Mouse (Mus musculus): ENCODE data around the gene Mkrn2. TPM values are rescaled to one million over a fixed set of nuclear protein-coding genes. Genes with fewer than 3 reads are reported as not detected.
"Not testable (repeated sequence)": the region's sequence is repeated elsewhere in the genome, so short reads cannot be mapped to it uniquely, and the experiment has no call there.

Gene Mkrn2
- total RNA-seq, 2 experiments from 2014 or later = 32.2 to 44.4 TPM

DNA sequence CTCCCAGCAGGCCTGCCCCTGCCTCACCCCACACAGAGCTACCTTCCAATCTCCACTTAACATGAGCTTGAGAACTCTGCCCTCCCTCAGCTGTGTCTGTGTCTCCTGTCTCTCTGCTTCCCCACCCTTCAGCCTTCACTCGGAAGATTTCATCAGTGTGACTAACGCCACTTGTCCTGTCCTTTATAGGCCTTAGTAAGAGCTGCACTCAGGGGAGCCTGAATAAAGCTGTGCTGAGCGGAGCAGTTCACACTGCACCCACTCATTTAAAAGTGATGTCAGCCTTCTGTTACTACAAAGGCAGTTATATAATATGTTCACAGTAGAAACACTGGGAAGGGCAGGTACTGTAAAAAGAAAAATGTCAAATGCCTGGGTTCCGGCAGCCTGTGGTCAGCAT, 5.7 kb downstream of the Mkrn2 start:
- no peak for DNase-seq (ENCODE audit: low spot score in 2 of 2)

DNA sequence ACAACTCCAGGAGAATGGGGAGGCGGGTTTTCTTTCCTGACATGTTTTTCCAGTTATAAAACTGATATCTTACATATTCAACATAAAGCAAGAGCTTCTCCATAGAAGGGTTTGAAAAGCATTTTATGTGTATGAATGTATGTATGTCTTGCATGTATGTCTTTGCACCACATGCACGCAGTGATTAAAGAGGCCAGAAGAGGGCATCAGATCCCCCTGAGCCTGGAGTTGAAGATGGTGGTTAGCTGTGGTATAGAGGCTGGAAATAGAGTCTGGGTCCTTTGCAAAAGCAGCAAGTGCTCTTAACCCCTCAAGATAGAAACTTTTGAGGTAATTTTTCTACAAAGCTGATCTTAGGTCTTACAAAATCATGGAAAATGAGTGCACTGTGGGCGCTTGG, 7.4 kb downstream of the Mkrn2 start:
- no peak for DNase-seq (ENCODE audit: low spot score in 2 of 2)

DNA sequence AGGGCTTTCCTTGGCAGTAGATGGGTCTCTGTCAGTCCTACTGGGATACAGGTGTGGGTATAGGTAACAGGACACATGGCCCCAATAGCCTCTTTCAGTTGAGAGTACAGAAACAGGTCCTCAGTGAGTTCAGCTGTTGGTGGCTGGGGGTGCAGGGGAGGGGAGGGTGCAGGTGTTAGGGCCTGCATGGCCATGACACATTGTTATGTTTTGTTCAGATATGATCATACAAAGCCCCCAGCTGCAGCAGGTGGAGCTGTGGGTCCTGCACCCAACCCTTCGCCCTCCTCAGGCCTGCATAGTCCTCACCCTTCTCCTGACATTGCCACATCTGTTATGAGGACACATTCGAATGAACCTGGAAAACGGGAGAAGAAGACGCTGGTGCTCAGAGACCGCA, 8.6 kb downstream of the Mkrn2 start:
- DNase-seq (ENCODE audit: low spot score in 2 of 2) = no peak

DNA sequence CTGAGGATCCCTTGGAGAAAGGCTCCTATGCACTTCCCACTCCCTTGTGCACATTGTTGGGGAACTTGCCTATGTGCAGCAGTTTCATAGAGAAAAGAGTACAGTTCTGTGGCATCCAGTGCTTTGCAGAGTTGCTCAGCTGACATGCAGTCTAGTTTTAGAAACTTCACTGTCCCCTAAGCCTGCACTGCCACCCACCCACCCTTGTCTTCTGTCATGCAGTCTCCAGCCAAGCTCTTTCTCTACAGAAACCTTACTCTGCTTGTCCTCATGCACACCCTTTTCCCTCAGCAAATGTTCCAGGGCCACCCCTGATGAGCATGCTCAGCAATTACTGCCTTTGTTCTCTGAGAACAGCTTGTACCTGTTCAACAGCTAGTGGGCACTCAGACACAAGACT, 12.1 kb downstream of the Mkrn2 start:
- DNase-seq (ENCODE audit: low spot score in 2 of 2) = no peak

DNA sequence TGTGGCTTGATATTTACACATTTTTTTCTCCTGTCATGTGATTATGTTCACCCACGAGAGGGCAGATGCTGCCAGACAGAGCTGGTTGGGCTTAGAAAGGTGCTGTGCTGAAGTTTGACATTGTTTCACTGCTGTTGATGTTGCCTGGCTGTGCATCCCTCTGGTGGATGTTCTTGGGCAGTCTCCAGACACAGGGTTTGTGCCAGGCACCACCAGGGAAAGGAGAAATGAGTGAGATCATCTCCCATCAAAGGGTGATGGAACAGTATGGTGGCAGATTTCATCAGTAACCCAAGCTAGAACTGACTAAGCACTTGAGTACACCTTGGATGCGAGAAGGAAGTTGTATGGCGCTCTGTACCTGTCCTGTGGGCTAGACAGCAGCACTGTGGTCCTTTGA, 14.3 kb downstream of the Mkrn2 start:
- no peak for DNase-seq (ENCODE audit: low spot score in 2 of 2)

DNA sequence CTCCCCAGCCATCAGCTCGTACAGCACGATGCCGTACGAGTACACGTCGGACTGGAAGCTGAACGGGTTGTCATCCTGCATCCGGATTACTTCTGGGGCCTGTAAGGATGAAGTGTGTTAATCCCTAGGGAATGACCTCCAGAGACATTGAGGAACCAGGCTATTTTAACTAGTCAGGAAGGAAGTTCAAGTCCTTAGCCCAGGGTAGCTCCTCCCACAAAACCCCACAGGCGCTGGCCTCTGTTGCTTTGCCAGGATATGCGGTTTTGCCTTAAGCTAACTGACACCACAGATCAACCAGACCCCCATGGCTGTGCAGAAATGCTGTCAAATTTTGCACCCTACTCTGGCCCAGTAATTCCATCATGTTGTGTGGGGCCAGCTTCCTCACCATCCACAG, 18.1 kb downstream of the Mkrn2 start:
- DNase-seq (ENCODE audit: low spot score in 2 of 2) = no peak

DNA sequence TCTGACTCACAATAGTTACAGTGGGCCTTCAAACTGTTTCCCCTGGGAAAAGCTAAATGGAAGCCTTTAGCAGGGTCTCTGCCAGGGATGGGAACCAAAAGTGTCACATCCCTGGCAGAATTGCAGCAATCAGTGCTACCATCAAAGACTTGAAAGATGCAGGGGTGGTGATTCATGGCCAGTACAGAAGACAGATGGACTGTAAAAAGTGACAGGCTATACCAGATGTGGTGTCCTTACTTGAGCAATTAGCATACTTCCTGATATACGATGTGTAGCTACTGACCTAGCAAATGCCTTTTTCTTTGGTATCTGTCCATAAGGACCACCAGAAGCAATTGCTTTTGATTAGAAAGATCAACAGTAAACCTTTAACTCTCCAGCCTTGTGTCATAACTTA, 19.2 kb downstream of the Mkrn2 start:
- no peak for DNase-seq (ENCODE audit: low spot score in 2 of 2)

DNA sequence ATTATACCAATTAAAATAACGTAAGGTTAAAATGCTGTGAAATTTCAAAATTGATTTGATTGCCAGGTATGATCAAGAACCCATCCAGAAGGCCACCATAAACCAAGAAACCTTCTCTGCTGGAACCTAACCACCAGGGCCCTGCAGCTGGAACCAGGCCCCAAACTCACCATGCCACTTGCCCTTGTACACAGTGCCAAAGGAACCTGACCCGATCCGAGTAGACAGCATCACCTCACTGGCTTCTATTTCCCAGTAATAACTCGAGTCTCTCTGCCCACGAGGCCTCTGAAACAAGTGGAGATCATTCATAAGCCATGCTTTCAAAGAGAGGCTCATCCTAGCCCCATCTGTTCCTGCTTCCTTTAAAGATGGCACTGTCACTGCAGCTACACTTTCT, 24.4 kb downstream of the Mkrn2 start:
- DNase-seq (ENCODE audit: low spot score in 2 of 2) = no peak

DNA sequence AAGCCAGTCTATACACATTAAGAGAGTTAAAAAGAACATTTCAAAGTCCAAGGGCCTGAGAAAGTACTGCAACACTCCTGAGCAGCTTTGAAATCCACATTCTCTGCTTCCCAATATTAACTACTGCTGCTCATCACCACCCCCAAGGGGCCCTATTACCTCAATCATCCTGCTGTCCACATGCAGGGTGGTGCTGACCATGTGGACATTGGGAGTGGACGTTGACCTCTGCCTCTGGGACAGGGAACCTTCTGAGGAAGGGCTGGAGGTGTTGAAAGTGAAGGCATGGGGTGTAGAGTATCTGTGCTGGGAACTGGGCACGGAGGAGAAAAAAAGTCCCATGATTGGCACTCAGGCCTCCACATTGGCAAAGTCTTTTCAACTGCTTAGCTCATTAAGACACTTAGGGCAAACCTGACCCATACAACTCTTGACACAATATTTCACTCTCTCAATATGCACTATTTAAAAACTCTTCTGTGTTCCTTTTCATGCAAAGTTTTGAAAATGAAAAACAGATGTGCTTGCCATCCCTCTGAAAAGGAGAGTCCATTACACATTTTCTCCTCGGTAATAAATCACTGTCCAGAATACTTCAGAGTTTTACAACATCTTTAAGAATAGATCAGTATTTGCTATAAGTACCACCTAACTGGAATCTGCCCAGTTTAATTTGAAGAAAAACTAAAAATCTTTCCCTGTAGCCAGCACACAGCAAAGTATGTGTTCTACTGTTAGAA, 29.5 kb downstream of the Mkrn2 start:
- DNase-seq (ENCODE audit: low spot score in 2 of 2) = no peak

DNA sequence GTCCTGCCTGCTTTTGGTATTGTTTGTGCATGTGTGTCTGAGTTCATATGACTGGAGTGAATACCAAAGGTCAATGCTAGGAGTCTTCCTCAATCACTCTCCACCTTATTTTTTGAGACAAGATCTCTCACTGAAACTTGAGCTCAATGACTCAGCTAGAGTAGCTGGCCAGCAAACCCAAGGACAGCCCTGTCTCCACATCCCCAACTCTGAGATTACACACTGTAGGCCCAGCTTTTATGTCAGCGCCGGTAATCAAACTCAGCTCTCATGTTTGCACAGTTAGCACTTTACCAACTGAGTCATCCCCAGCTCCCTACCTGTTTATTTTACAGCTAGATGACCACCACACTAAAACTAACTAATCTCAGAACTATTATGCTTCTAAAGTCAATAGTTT, 32.3 kb downstream of the Mkrn2 start:
- no peak for DNase-seq (ENCODE audit: low spot score in 2 of 2)

DNA sequence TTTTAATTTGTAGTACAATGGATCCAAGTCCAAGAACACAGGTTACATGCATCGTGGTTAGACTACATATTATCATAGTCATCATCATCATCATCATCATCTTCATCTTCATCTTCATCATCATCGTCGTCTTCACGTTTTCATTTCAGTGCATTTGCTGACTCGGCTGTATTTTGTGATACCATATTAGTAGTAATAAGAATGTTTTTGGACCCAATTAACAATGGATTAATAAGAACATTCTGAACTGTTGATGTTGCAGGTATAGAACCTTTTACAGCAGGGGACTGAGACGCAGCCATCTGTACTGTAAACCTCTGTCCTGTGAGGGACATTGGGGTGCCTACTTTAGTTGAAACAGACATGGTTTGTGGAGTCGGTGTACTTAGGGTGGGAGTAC, 36.5 kb downstream of the Mkrn2 start:
- DNase-seq (ENCODE audit: low spot score in 2 of 2) = not testable (repeated sequence)

DNA sequence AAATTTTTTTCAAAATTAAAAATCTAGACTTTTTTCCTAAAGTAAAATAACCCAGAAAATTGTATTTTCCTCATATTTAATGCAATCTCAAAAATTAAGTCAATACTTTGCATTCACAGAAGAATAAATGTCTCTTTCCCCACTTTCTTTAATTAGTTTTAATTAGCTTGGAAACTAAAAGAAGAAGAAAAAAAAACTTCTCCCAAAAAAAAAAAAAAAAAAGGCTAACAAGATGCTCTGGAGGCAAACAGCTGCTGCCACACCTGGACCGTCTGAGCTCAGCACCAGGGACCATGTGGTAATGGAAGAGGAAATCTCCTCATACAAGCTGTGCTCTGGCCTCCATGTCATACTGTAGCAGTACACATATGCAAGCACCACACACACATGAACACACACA, 41.6 kb downstream of the Mkrn2 start:
- no peak for DNase-seq (ENCODE audit: low spot score in 2 of 2)

DNA sequence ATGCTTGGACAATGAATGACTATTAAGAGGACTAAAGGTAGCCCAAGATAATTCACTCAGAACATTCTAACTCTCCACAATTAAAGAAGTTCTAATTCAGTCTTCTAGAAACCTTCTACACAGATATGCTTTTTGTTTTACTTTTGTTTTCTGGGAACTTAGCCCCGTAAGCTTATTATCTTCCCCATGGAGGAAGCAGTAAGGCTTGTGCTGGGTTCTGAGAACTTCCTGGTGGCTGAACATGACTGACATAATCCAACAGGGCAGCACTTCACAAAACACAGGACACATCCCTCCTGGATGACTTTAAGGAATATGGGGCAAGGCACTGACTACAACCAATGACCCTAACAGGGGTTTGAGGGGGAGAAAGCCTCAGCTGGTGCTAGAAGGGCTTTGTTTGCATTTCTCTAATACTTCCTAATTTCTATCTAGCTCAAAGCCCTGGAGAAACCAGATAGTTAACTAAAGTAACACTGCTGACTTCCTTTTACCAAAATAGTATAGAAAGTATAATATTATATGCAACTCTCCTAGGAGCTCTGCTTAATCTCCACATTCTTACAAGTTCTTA, 48.2 kb downstream of the Mkrn2 start:
- DNase-seq (ENCODE audit: low spot score in 2 of 2) = no peak

DNA sequence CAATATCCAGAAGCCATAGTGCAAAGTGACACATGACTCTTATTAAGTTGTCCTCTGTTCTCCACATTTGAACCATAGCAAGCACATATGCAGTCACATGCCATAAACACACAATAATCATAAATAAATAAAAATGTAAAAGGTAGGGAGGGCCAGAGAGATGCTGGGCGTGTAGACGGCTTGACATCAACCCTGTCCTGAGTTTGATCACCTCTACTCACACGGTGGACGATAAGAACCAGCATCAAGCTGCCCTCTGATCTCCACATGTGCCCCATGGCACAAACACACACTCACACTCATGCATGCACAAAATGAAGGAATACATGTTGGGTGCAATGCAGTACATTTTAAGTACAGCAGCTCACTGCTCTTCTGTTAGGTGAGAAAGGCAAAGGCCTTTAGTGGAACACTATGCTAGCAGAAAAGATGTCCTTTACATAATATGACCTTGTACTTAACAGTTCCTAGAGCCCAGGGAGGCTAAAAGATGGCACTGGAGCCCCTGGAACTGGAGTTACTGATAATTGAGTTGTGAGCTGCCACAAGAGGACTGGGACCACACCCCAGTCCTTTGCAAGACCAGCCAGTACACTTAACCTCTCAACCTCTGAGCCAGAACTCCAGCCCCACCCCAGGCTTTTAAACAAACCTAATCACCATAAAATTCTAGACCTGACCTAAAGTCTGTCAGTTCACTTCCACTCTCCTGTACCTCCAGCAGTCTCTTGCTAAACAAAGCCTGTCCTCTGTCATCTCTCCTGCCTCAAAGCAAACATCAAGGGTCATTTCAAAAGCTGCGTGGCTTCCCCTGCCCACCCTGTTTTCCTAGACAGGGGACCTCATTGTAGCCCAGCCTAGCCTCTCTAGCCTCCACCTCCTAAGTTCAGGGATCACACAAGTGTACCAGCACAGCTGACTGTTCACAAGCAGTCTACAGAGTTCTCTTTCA, 49.0 kb downstream of the Mkrn2 start:
- DNase-seq (ENCODE audit: low spot score in 2 of 2) = no peak

DNA sequence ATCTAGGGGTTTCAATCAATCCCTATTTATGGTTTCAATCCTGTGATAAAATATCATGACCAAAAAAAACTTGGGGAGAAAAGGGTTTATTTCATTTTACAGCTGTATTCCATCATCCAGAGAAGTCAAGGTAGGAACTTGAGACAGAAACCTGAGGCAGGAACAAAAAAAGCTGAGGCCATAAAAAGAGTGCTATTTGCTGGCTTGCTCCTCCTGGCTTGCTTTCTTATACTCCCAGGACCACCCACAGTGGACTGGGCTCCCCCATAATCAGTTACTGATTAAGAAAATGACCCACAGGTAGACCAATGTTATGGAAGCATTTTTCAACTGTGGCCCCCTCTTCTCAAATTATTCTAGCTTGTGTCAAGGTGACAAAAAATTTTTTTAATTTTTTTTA, 50.0 kb downstream of the Mkrn2 start:
- no peak for DNase-seq (ENCODE audit: low spot score in 2 of 2)

DNA sequence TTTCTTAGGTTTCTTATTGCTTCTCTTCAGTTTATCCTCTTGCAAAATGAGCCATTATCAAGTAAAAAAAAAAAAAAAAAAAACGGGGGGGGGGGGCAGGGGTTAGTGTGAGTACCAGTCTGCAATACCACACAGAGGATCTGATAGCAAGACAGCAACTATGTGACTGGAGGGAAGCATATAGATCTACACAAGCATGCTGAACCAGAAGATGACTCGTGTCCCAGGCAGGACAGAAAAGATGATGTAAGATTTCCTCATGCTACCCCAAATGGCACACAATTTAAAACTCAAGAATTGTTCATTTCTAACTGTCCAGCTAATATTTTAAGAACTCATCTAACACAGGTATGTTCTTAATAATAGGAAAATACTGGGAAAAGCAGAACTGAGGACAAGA, 52.2 kb downstream of the Mkrn2 start:
- no peak for DNase-seq (ENCODE audit: low spot score in 2 of 2)

DNA sequence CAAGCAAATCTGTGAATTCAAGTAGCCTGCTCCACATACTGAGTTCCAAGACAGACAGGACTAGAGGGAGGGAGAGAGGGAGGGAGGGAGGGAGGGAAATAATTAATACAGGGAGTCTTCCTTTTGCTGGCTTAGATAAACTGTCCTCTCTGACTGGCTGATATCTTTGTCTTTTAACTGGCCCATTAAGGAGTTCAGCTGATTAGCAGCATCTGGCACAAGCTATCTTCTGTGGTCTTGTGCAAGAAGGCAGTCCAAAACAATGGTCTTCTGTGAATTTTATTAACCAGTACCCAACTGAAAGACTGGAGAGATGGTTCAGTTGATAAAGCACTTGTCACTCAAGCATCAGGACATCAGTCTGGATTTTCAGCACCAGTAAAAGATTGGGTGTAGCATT, 57.1 kb downstream of the Mkrn2 start:
- DNase-seq (ENCODE audit: low spot score in 2 of 2) = no peak

DNA sequence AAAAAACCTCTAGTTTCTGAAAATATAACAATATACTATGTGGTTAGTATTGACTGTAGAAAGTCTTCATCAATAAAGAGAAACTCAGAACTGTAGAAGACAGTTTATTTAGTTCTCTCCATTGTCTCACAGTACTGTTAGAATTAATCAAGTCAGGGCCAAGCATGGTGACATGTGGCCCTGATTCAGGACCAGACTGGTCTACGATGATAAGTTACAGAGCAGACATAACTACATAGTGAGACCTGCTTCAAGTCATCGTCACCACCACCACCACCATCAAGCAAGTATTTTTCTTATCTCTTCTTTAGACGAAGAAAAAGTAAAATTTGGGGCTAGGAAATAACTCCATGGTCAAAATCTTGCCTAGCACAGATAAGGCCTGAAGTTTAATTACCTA, 62.6 kb downstream of the Mkrn2 start:
- no peak for DNase-seq (ENCODE audit: low spot score in 2 of 2)

DNA sequence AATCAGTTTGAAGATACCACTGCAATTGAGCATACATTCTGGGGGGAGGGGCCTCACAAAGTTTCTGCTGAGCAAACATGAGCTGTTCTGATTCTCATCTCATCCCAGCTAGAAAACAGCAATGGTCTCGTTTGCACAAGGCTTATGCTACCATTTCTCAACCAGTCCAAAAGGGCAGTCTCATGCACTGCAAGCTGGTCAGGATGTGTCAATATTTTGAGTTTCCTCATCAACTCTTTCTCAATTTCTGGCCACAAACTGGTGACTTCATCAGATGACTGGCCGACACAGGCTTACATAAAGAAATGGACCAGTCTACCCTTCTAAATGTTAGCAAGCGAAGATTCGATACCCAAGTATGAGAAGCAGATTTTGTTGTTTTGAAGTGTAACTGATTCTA, 64.9 kb downstream of the Mkrn2 start:
- DNase-seq (ENCODE audit: low spot score in 2 of 2) = no peak

All from layer of hippocampus, postnatal 10 days (tissue).